Mouse (Mus musculus): ENCODE measurements around the gene Tex12. TPM values are rescaled to one million over a fixed set of nuclear protein-coding genes. Genes with fewer than 3 reads are reported as not detected.

Gene Tex12
- polyA plus RNA-seq, 1 experiment from 2014 or later, result not detected

DNA sequence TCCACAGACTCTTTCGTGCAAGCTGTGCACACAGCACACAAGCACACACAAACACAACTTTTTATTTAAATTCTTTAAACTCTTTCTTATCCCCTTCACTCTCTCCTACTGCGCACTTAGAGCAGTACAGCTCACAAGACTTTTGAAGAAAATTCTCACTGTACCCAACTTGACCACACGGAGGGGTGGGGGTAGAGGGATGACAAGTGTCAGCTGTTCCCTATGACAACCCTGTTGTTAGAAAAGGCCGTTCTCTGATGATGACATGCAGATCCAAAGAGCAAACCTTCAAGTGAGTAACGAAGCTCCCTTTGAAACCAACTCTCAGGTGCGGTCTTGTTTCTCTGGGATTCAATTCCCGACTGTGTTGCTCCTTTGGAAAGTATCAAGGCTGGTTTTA lies 33.3 kb downstream of the Tex12 start:
- H3K9ac ChIP-seq (ENCODE audit: low read length), result peak overlapping the region; percentile 79
- H3K27me3 ChIP-seq (ENCODE audit: control insufficient read depth, insufficient read depth, low read length), result no peaks in the 10 kb centered on the region
- H3K27ac ChIP-seq (ENCODE audit: low read length), result no peak overlapping the region
- no peaks in the 10 kb centered on the region for H3K9me3 ChIP-seq (replicated peaks; ENCODE audit: control insufficient read depth, low read length)
- no peak for ATAC-seq (replicated peaks; ENCODE audit: extremely low read depth, insufficient read depth, low FRiP score)
- 0 out of 2 replicates have a peak, but pooled peaks cover 2% of the 10 kb centered on the region for H3K36me3 ChIP-seq (ENCODE audit: control insufficient read depth, insufficient read depth)
- 36% methylated on average over 7 of the region's 7 CpGs for WGBS
- H3K4me1 ChIP-seq (ENCODE audit: control insufficient read depth, insufficient read depth, low read length), result peaks cover 9% of the 10 kb centered on the region
- peak overlapping the region; percentile 79 for H3K4me2 ChIP-seq (ENCODE audit: low read depth, low read length)
- peak overlapping the region; percentile 68 for H3K4me3 ChIP-seq (ENCODE audit: low read length)

- no peak overlapping the region for H3K4me3 ChIP-seq (ENCODE audit: low read length)
- no peak overlapping the region for H3K27ac ChIP-seq (ENCODE audit: low read length)
- whole genome bisulfite sequencing, result 77% methylated on average over 5 of the region's 5 CpGs
- H3K4me1 ChIP-seq (ENCODE audit: control insufficient read depth, insufficient read depth, low read length), result peaks cover 9% of the 10 kb centered on the region
- peaks cover 7% of the 10 kb centered on the region for H3K36me3 ChIP-seq (ENCODE audit: control insufficient read depth, insufficient read depth)
- ATAC-seq (replicated peaks; ENCODE audit: extremely low read depth, insufficient read depth, low FRiP score), result no peak
- no peaks in the 10 kb centered on the region for H3K9me3 ChIP-seq (replicated peaks; ENCODE audit: control insufficient read depth, low read length)
- H3K4me2 ChIP-seq (ENCODE audit: low read depth, low read length), result no peak overlapping the region
- H3K9ac ChIP-seq (ENCODE audit: low read length), result no peak overlapping the region
- H3K27me3 ChIP-seq (ENCODE audit: control insufficient read depth, insufficient read depth, low read length), result no peaks in the 10 kb centered on the region
Observed at GRCm38 (mm10) chr9:50525585-50525984, 35.5 kb downstream of the Tex12 start.

DNA sequence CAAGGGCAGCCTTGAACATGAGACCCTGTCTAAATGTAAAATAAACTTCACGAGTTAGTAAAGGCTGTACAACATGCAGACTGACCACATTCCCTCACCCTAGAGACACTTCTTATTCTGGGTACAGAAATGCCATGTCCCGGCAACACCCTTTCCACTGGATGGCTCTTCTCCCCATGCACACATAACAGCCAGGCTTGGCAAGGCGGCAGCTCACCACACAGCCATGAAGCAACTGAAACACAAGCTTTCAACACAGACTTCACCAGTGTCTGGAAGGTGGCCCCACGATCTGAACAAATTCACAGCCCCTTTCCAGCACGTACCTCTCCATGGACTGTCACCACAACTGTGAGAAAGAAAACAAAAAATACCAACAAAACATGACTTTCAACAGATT lies 36.2 kb downstream of the Tex12 start:
- no peaks in the 10 kb centered on the region for H3K27me3 ChIP-seq (ENCODE audit: control insufficient read depth, insufficient read depth, low read length)
- no peak overlapping the region for H3K27ac ChIP-seq (ENCODE audit: low read length)
- peaks cover 7% of the 10 kb centered on the region for H3K36me3 ChIP-seq (ENCODE audit: control insufficient read depth, insufficient read depth)
- no peaks in the 10 kb centered on the region for H3K9me3 ChIP-seq (replicated peaks; ENCODE audit: control insufficient read depth, low read length)
- ATAC-seq (replicated peaks; ENCODE audit: extremely low read depth, insufficient read depth, low FRiP score), result no peak
- H3K4me3 ChIP-seq (ENCODE audit: low read length), result no peak overlapping the region
- H3K4me2 ChIP-seq (ENCODE audit: low read depth, low read length), result no peak overlapping the region
- H3K4me1 ChIP-seq (ENCODE audit: control insufficient read depth, insufficient read depth, low read length), result peaks cover 9% of the 10 kb centered on the region
- no peak overlapping the region for H3K9ac ChIP-seq (ENCODE audit: low read length)
- WGBS, result 86% methylated on average over 5 of the region's 5 CpGs

GRCm38 (mm10) chr9:50522574-50522973 lies 38.6 kb downstream of the Tex12 start:
- H3K36me3 ChIP-seq (ENCODE audit: control insufficient read depth, insufficient read depth), result peaks cover 7% of the 10 kb centered on the region
- ATAC-seq (replicated peaks; ENCODE audit: extremely low read depth, insufficient read depth, low FRiP score), result no peak

GRCm38 (mm10) chr9:50521562-50521961 lies 39.6 kb downstream of the Tex12 start:
- H3K36me3 ChIP-seq (ENCODE audit: control insufficient read depth, insufficient read depth), result peaks cover 7% of the 10 kb centered on the region
- no peak overlapping the region for H3K4me3 ChIP-seq (ENCODE audit: low read length)
- ATAC-seq (replicated peaks; ENCODE audit: extremely low read depth, insufficient read depth, low FRiP score), result no peak
- no peak overlapping the region for H3K9ac ChIP-seq (ENCODE audit: low read length)
- H3K9me3 ChIP-seq (replicated peaks; ENCODE audit: control insufficient read depth, low read length), result no peaks in the 10 kb centered on the region
- no peak overlapping the region for H3K4me2 ChIP-seq (ENCODE audit: low read depth, low read length)
- no peak overlapping the region for H3K27ac ChIP-seq (ENCODE audit: low read length)
- WGBS, result 40% methylated on average over 2 of the region's 2 CpGs
- no peaks in the 10 kb centered on the region for H3K27me3 ChIP-seq (ENCODE audit: control insufficient read depth, insufficient read depth, low read length)
- no peaks in the 10 kb centered on the region for H3K4me1 ChIP-seq (ENCODE audit: control insufficient read depth, insufficient read depth, low read length)

More at GRCm38 (mm10) chr9:50522574-50522973, 38.6 kb downstream of the Tex12 start:
- Histone ChIP-seq H3K27me3 (ENCODE audit: control insufficient read depth, insufficient read depth, low read length) (no peaks in the 10 kb centered on the region), H3K4me2 (ENCODE audit: low read depth, low read length) (no peak overlapping the region), H3K4me3 (ENCODE audit: low read length) (no peak overlapping the region), H3K9ac (ENCODE audit: low read length) (no peak overlapping the region), H3K27ac (ENCODE audit: low read length) (no peak overlapping the region), H3K9me3 (replicated peaks; ENCODE audit: control insufficient read depth, low read length) (no peaks in the 10 kb centered on the region), H3K4me1 (ENCODE audit: control insufficient read depth, insufficient read depth, low read length) (peaks cover 5% of the 10 kb centered on the region)
- 71% methylated on average over 5 of the region's 5 CpGs for WGBS

DNA sequence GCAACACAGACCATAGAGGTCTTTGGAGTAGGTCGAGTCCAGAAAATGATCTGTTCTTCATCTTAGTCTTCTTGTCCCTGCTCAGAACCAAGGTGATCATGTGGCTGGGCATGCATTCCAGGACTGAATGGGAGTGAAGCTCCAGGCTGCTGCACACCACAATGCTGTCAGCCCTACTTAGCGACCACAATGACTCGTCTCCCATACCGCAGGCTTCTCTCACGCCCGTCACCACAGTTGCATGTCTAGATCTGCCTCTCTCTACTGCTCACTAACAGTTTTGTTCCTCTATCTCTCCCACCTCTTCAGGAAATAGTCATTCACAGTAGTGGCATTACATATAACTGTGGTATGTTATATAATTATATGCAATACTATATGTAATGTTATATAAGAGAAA lies 40.4 kb downstream of the Tex12 start:
- WGBS, result 68% methylated on average over 6 of the region's 6 CpGs
- H3K4me3 ChIP-seq (ENCODE audit: low read length), result no peak overlapping the region
- ATAC-seq (replicated peaks; ENCODE audit: extremely low read depth, insufficient read depth, low FRiP score), result no peak
- H3K27ac ChIP-seq (ENCODE audit: low read length), result no peak overlapping the region
- no peaks in the 10 kb centered on the region for H3K4me1 ChIP-seq (ENCODE audit: control insufficient read depth, insufficient read depth, low read length)
- H3K27me3 ChIP-seq (ENCODE audit: control insufficient read depth, insufficient read depth, low read length), result no peaks in the 10 kb centered on the region
- H3K4me2 ChIP-seq (ENCODE audit: low read depth, low read length), result no peak overlapping the region
- no peaks in the 10 kb centered on the region for H3K9me3 ChIP-seq (replicated peaks; ENCODE audit: control insufficient read depth, low read length)
- no peak overlapping the region for H3K9ac ChIP-seq (ENCODE audit: low read length)
- H3K36me3 ChIP-seq (ENCODE audit: control insufficient read depth, insufficient read depth), result peaks cover 7% of the 10 kb centered on the region

- 17% methylated on average over 2 of the region's 2 CpGs for WGBS
- H3K36me3 ChIP-seq (ENCODE audit: control insufficient read depth, insufficient read depth), result peaks cover 5% of the 10 kb centered on the region
- no peak overlapping the region for H3K9ac ChIP-seq (ENCODE audit: low read length)
- no peaks in the 10 kb centered on the region for H3K4me1 ChIP-seq (ENCODE audit: control insufficient read depth, insufficient read depth, low read length)
- H3K27me3 ChIP-seq (ENCODE audit: control insufficient read depth, insufficient read depth, low read length), result no peaks in the 10 kb centered on the region
- no peaks in the 10 kb centered on the region for H3K9me3 ChIP-seq (replicated peaks; ENCODE audit: control insufficient read depth, low read length)
- no peak overlapping the region for H3K4me2 ChIP-seq (ENCODE audit: low read depth, low read length)
- no peak overlapping the region for H3K27ac ChIP-seq (ENCODE audit: low read length)
- H3K4me3 ChIP-seq (ENCODE audit: low read length), result no peak overlapping the region
- ATAC-seq (replicated peaks; ENCODE audit: extremely low read depth, insufficient read depth, low FRiP score), result no peak
Observed at GRCm38 (mm10) chr9:50518781-50519180, 42.3 kb downstream of the Tex12 start.

GRCm38 (mm10) chr9:50515462-50515861 lies 45.7 kb downstream of the Tex12 start:
- no peaks in the 10 kb centered on the region for H3K27me3 ChIP-seq (ENCODE audit: control insufficient read depth, insufficient read depth, low read length)
- no peak overlapping the region for H3K9ac ChIP-seq (ENCODE audit: low read length)
- no peaks in the 10 kb centered on the region for H3K36me3 ChIP-seq (ENCODE audit: control insufficient read depth, insufficient read depth)
- no peak for ATAC-seq (replicated peaks; ENCODE audit: extremely low read depth, insufficient read depth, low FRiP score)
- no peak overlapping the region for H3K4me3 ChIP-seq (ENCODE audit: low read length)
- no peaks in the 10 kb centered on the region for H3K9me3 ChIP-seq (replicated peaks; ENCODE audit: control insufficient read depth, low read length)
- no peak overlapping the region for H3K4me2 ChIP-seq (ENCODE audit: low read depth, low read length)
- H3K4me1 ChIP-seq (ENCODE audit: control insufficient read depth, insufficient read depth, low read length), result no peaks in the 10 kb centered on the region
- 54% methylated on average over 5 of the region's 5 CpGs for WGBS
- H3K27ac ChIP-seq (ENCODE audit: low read length), result no peak overlapping the region

- no peak overlapping the region for H3K4me3 ChIP-seq (ENCODE audit: low read length)
- H3K27ac ChIP-seq (ENCODE audit: low read length), result no peak overlapping the region
- H3K4me2 ChIP-seq (ENCODE audit: low read depth, low read length), result no peak overlapping the region
- no peaks in the 10 kb centered on the region; the same call in 1 of the 2 replicates for H3K4me1 ChIP-seq (ENCODE audit: control insufficient read depth, insufficient read depth, low read length)
- H3K36me3 ChIP-seq (ENCODE audit: control insufficient read depth, insufficient read depth), result no peaks in the 10 kb centered on the region
- H3K9me3 ChIP-seq (replicated peaks; ENCODE audit: control insufficient read depth, low read length), result no peaks in the 10 kb centered on the region
- no peaks in the 10 kb centered on the region for H3K27me3 ChIP-seq (ENCODE audit: control insufficient read depth, insufficient read depth, low read length)
- H3K9ac ChIP-seq (ENCODE audit: low read length), result no peak overlapping the region
- WGBS, result 41% methylated on average over 7 of the region's 7 CpGs
- 0 out of 2 replicates have a peak, but pooled peaks have one; percentile 23 for ATAC-seq (replicated peaks; ENCODE audit: extremely low read depth, insufficient read depth, low FRiP score)
Observed at GRCm38 (mm10) chr9:50507570-50507969, 53.6 kb downstream of the Tex12 start.
